Mouse (Mus musculus): ENCODE measurements around the gene Edc4. TPM values are rescaled to one million over a fixed set of nuclear protein-coding genes. Genes with fewer than 3 reads are reported as not detected.

Gene Edc4
- polyA plus RNA-seq, 1 experiment from 2014 or later = 49.3 TPM

- no peak overlapping the region for H3K27ac ChIP-seq
- no peak overlapping the region for H3K9ac ChIP-seq
- H3K4me1 ChIP-seq (replicated peaks) = peaks cover 10% of the 10 kb centered on the region
- no peak; the same call in 1 of the 2 replicates for ATAC-seq (ENCODE audit: low FRiP score)
- no peaks in the 10 kb centered on the region for H3K27me3 ChIP-seq
- no peaks in the 10 kb centered on the region for H3K9me3 ChIP-seq
- H3K4me2 ChIP-seq = no peak overlapping the region
- WGBS = 87% methylated on average over 6 of the region's 6 CpGs
- no peak overlapping the region for H3K4me3 ChIP-seq
- H3K36me3 ChIP-seq = peaks cover 78% of the 10 kb centered on the region
Measured at GRCm38 (mm10) chr8:105892432-105892831, 11.8 kb downstream of the Edc4 start.

GRCm38 (mm10) chr8:105893339-105893738 is 12.7 kb downstream of the Edc4 start, which contains the start of gene Nrn1l:
Nrn1l (plus strand) TSS chr8:105893567.
- Histone ChIP-seq H3K9me3 (no peaks in the 10 kb centered on the region), H3K9ac (peak within 1 kb of the TSS; percentile 43), H3K27me3 (no peaks in the 10 kb centered on the region), H3K4me1 (replicated peaks) (peaks cover 10% of the 10 kb centered on the region), H3K27ac (peak within 1 kb of the TSS; percentile 62), H3K4me2 (0 out of 2 replicates have a peak within 1 kb of the TSS, but pooled peaks have one; percentile 26), H3K36me3 (peaks cover 69% of the 10 kb centered on the region), H3K4me3 (peak within 1 kb of the TSS; percentile 7; the same call in 1 of the 2 replicates)
- peak; percentile 81 for ATAC-seq (ENCODE audit: low FRiP score)
- WGBS = 6% methylated on average over 11 of the region's 11 CpGs

GRCm38 (mm10) chr8:105897801-105898480 is 17.3 kb downstream of the Edc4 start:
- H3K4me2 ChIP-seq = no peak overlapping the region
- WGBS = 84% methylated on average over 9 of the region's 9 CpGs

GRCm38 (mm10) chr8:105900180-105900940 is 19.7 kb downstream of the Edc4 start, which contains the start of gene Pskh1:
Pskh1 (plus strand) TSS chr8:105900441.
- WGBS = under 1% methylated on average over 63 of the region's 68 CpGs
- no peaks in the 10 kb centered on the region for H3K27me3 ChIP-seq
- peaks cover 6% of the 10 kb centered on the region; the same call in 1 of the 2 replicates for H3K36me3 ChIP-seq
- H3K9ac ChIP-seq = peak within 1 kb of the TSS; percentile 99
- ATAC-seq (ENCODE audit: low FRiP score) = peak; percentile 93
- H3K9me3 ChIP-seq = no peaks in the 10 kb centered on the region
- H3K4me1 ChIP-seq (replicated peaks) = peaks cover 14% of the 10 kb centered on the region
- peak within 1 kb of the TSS; percentile 90 for H3K27ac ChIP-seq
- H3K4me3 ChIP-seq = peak within 1 kb of the TSS; percentile 93
- H3K4me2 ChIP-seq = peak within 1 kb of the TSS; percentile 90

More at GRCm38 (mm10) chr8:105897801-105898480, 17.3 kb downstream of the Edc4 start:
- H3K36me3 ChIP-seq = peaks cover 23% of the 10 kb centered on the region
- H3K9ac ChIP-seq = no peak overlapping the region
- no peaks in the 10 kb centered on the region for H3K9me3 ChIP-seq
- no peak overlapping the region for H3K27ac ChIP-seq
- no peak overlapping the region for H3K4me3 ChIP-seq
- no peak for ATAC-seq (ENCODE audit: low FRiP score)
- H3K4me1 ChIP-seq (replicated peaks) = peaks cover 24% of the 10 kb centered on the region
- no peaks in the 10 kb centered on the region for H3K27me3 ChIP-seq

GRCm38 (mm10) chr8:105900941-105901616 is 20.4 kb downstream of the Edc4 start:
- peak overlapping the region; percentile 90 for H3K27ac ChIP-seq
- H3K4me2 ChIP-seq = peak overlapping the region; percentile 90
- peaks cover 1% of the 10 kb centered on the region; the same call in 1 of the 2 replicates for H3K36me3 ChIP-seq
- peaks cover 14% of the 10 kb centered on the region for H3K4me1 ChIP-seq (replicated peaks)
- peak overlapping the region; percentile 93 for H3K4me3 ChIP-seq
- no peak for ATAC-seq (ENCODE audit: low FRiP score)
- peak overlapping the region; percentile 99 for H3K9ac ChIP-seq
- no peaks in the 10 kb centered on the region for H3K9me3 ChIP-seq
- 42% methylated on average over 16 of the region's 16 CpGs for WGBS
- no peaks in the 10 kb centered on the region for H3K27me3 ChIP-seq

GRCm38 (mm10) chr8:105919390-105919789 is 38.7 kb downstream of the Edc4 start:
- WGBS = 93% methylated on average over 3 of the region's 3 CpGs
- Histone ChIP-seq H3K27ac (no peak overlapping the region), H3K4me2 (no peak overlapping the region), H3K9ac (no peak overlapping the region), H3K4me1 (replicated peaks) (no peaks in the 10 kb centered on the region), H3K27me3 (no peaks in the 10 kb centered on the region), H3K36me3 (peaks cover 12% of the 10 kb centered on the region), H3K9me3 (no peaks in the 10 kb centered on the region), H3K4me3 (no peak overlapping the region)
- no peak for ATAC-seq (ENCODE audit: low FRiP score)

GRCm38 (mm10) chr8:105925123-105925522 is 44.4 kb downstream of the Edc4 start:
- no peak overlapping the region for H3K4me3 ChIP-seq
- H3K4me1 ChIP-seq (replicated peaks) = peaks cover 14% of the 10 kb centered on the region
- H3K36me3 ChIP-seq = peaks cover 12% of the 10 kb centered on the region
- no peak overlapping the region for H3K27ac ChIP-seq
- H3K27me3 ChIP-seq = no peaks in the 10 kb centered on the region
- no peak for ATAC-seq (ENCODE audit: low FRiP score)
- no peak overlapping the region for H3K4me2 ChIP-seq
- H3K9ac ChIP-seq = 0 out of 2 replicates have a peak overlapping the region, but pooled peaks have one; percentile 29
- WGBS = 80% methylated on average over 3 of the region's 3 CpGs
- H3K9me3 ChIP-seq = no peaks in the 10 kb centered on the region

GRCm38 (mm10) chr8:105930602-105931001 is 49.9 kb downstream of the Edc4 start:
- Histone ChIP-seq H3K27ac (peak overlapping the region; percentile 79), H3K9me3 (no peaks in the 10 kb centered on the region), H3K4me3 (no peak overlapping the region), H3K9ac (peak overlapping the region; percentile 67), H3K4me1 (replicated peaks) (peaks cover 13% of the 10 kb centered on the region), H3K36me3 (peaks cover 33% of the 10 kb centered on the region), H3K4me2 (0 out of 2 replicates have a peak overlapping the region, but pooled peaks have one; percentile 8), H3K27me3 (no peaks in the 10 kb centered on the region)
- WGBS = 10% methylated on average over 8 of the region's 8 CpGs
- peak; percentile 67 for ATAC-seq (ENCODE audit: low FRiP score)

- Histone ChIP-seq H3K4me3 (no peak overlapping the region), H3K4me1 (replicated peaks) (peaks cover 16% of the 10 kb centered on the region), H3K27me3 (no peaks in the 10 kb centered on the region), H3K4me2 (no peak overlapping the region), H3K36me3 (peaks cover 28% of the 10 kb centered on the region), H3K9ac (0 out of 2 replicates have a peak overlapping the region, but pooled peaks have one; percentile 5), H3K27ac (no peak overlapping the region), H3K9me3 (no peaks in the 10 kb centered on the region)
- WGBS = 94% methylated on average over 3 of the region's 3 CpGs
- ATAC-seq (ENCODE audit: low FRiP score) = no peak; the same call in 1 of the 2 replicates
Measured at GRCm38 (mm10) chr8:105931271-105931670, 50.6 kb downstream of the Edc4 start.

- peak overlapping the region; percentile 43; the same call in 1 of the 2 replicates for H3K9ac ChIP-seq
- peaks cover 28% of the 10 kb centered on the region for H3K36me3 ChIP-seq
- ATAC-seq (ENCODE audit: low FRiP score) = no peak
- peaks cover 19% of the 10 kb centered on the region for H3K4me1 ChIP-seq (replicated peaks)
- H3K27me3 ChIP-seq = no peaks in the 10 kb centered on the region
- 92% methylated on average over 11 of the region's 11 CpGs for WGBS
- no peak overlapping the region for H3K4me3 ChIP-seq
- H3K9me3 ChIP-seq = no peaks in the 10 kb centered on the region
- H3K27ac ChIP-seq = no peak overlapping the region
- H3K4me2 ChIP-seq = no peak overlapping the region
Measured at GRCm38 (mm10) chr8:105932525-105932924, 51.8 kb downstream of the Edc4 start.

- no peaks in the 10 kb centered on the region for H3K9me3 ChIP-seq
- H3K27me3 ChIP-seq = no peaks in the 10 kb centered on the region
- H3K4me1 ChIP-seq (replicated peaks) = peaks cover 27% of the 10 kb centered on the region
- no peak within 1 kb of the TSS for H3K4me3 ChIP-seq
- WGBS = 98% methylated on average over 2 of the region's 2 CpGs
- peak within 1 kb of the TSS; percentile 43; the same call in 1 of the 2 replicates for H3K9ac ChIP-seq
- no peak within 1 kb of the TSS for H3K27ac ChIP-seq
- no peak for ATAC-seq (ENCODE audit: low FRiP score)
- H3K36me3 ChIP-seq = peaks cover 28% of the 10 kb centered on the region
- no peak within 1 kb of the TSS for H3K4me2 ChIP-seq
Measured at GRCm38 (mm10) chr8:105933762-105934161, 53.1 kb downstream of the Edc4 start, which contains the start of gene Ctrl. Ctrl (minus strand) TSS chr8:105933862.
